Mouse (Mus musculus): ENCODE data around the gene Mlycd. TPM values are rescaled to one million over a fixed set of nuclear protein-coding genes. Genes with fewer than 3 reads are reported as not detected.

The Mlycd gene
- polyA plus RNA-seq, 1 experiment from 2014 or later = 16.2 TPM

DNA sequence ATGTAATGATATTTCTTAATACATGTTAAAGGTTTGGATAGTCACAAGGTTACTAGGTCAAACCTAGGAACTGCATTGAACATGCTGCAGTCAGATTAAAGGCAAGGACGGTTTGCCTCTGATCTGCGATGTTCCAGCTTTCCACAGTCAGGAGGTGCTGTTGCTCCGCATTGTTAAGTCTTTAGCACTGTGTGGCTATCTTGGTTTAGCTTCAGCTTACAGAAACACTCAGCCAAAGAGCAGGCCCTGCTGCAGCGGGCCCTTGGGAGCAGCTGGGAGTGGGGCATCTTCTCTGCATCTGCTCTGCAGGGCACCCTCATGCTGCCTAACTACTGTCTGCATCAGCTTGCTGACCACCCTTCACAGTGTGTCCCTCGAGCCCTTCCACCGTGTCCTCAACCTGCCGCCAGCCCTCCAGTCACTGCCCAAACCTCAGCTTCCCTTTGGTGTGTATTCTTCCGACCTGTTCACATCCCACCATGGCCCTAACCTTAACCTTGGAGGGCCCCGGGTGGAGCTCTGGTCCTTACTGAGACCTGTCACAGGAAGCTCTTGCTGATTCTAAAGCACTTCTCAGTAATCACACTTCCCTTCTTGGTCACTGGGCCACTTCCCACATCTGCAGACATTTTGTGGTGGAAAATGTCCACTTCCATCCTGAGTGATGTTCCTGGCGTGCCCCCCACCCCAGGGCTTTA, 17.5 kb downstream of the Mlycd start:
- no peak overlapping the region for H3K27ac ChIP-seq
- no peak overlapping the region for H3K4me2 ChIP-seq
- no peak overlapping the region for H3K4me3 ChIP-seq
- H3K27me3 ChIP-seq (replicated peaks) = no peaks in the 10 kb centered on the region; the same call in 1 of the 2 replicates
- 0 out of 2 replicates have a peak, but pooled peaks have one; percentile 27 for ATAC-seq (replicated peaks)
- no peak overlapping the region for H3K9ac ChIP-seq
- 0 out of 2 replicates have a peak, but pooled peaks cover 4% of the 10 kb centered on the region for H3K4me1 ChIP-seq
- no peaks in the 10 kb centered on the region for H3K9me3 ChIP-seq
- WGBS = 59% methylated on average over 10 of the region's 10 CpGs
- H3K36me3 ChIP-seq (replicated peaks) = peaks cover 29% of the 10 kb centered on the region

GRCm38 (mm10) chr8:119412735-119413498, 18.2 kb downstream of the Mlycd start:
- Histone ChIP-seq H3K27ac (no peak overlapping the region), H3K9me3 (no peaks in the 10 kb centered on the region), H3K9ac (peak overlapping the region; percentile 42; the same call in 1 of the 2 replicates), H3K27me3 (replicated peaks) (no peaks in the 10 kb centered on the region; the same call in 1 of the 2 replicates), H3K4me2 (peak overlapping the region; percentile 46), H3K4me1 (0 out of 2 replicates have a peak, but pooled peaks cover 4% of the 10 kb centered on the region), H3K36me3 (replicated peaks) (peaks cover 28% of the 10 kb centered on the region), H3K4me3 (peak overlapping the region; percentile 13; the same call in 1 of the 2 replicates)
- 13% methylated on average over 18 of the region's 18 CpGs for WGBS
- ATAC-seq (replicated peaks) = peak; percentile 86

GRCm38 (mm10) chr8:119413605-119414004, 18.9 kb downstream of the Mlycd start:
- H3K4me1 ChIP-seq = 0 out of 2 replicates have a peak, but pooled peaks cover 4% of the 10 kb centered on the region
- no peak overlapping the region for H3K4me2 ChIP-seq
- no peaks in the 10 kb centered on the region; the same call in 1 of the 2 replicates for H3K27me3 ChIP-seq (replicated peaks)
- 86% methylated on average over 10 of the region's 10 CpGs for WGBS
- H3K36me3 ChIP-seq (replicated peaks) = peaks cover 22% of the 10 kb centered on the region
- no peak overlapping the region for H3K9ac ChIP-seq
- ATAC-seq (replicated peaks) = no peak
- H3K9me3 ChIP-seq = no peaks in the 10 kb centered on the region
- no peak overlapping the region for H3K27ac ChIP-seq
- no peak overlapping the region for H3K4me3 ChIP-seq

DNA sequence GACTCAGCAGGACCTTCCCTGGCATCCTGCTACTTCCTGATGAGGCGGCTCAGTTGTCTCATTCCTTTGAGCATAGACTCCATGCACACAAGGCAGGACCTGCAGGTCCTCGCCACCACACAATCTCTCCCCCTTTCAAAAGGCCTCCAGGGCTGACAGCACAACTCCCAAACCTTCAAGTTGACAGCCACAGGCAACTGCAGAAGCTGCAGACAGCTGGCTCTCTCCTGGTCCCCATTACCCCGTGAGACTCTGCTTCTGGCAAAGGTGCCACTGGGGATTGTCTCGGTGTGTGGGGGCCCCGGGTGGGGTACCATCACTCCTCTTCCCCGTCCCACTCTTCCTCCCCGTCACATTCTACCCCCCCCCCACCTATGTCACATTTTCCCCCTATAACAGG, 25.6 kb downstream of the Mlycd start:
- H3K4me3 ChIP-seq = no peak overlapping the region
- WGBS = 64% methylated on average over 7 of the region's 7 CpGs
- H3K36me3 ChIP-seq (replicated peaks) = no peaks in the 10 kb centered on the region
- no peaks in the 10 kb centered on the region for H3K9me3 ChIP-seq
- H3K27ac ChIP-seq = no peak overlapping the region
- ATAC-seq (replicated peaks) = no peak
- H3K27me3 ChIP-seq (replicated peaks) = no peaks in the 10 kb centered on the region
- no peak overlapping the region for H3K4me2 ChIP-seq
- no peak overlapping the region for H3K9ac ChIP-seq
- H3K4me1 ChIP-seq = peaks cover 4% of the 10 kb centered on the region; the same call in 1 of the 2 replicates

- H3K9ac ChIP-seq = no peak overlapping the region
- no peak overlapping the region for H3K4me2 ChIP-seq
- no peaks in the 10 kb centered on the region for H3K9me3 ChIP-seq
- WGBS = 59% methylated on average over 9 of the region's 9 CpGs
- ATAC-seq (replicated peaks) = no peak
- H3K36me3 ChIP-seq (replicated peaks) = no peaks in the 10 kb centered on the region
- H3K27me3 ChIP-seq (replicated peaks) = no peaks in the 10 kb centered on the region
- peaks cover 4% of the 10 kb centered on the region; the same call in 1 of the 2 replicates for H3K4me1 ChIP-seq
- H3K4me3 ChIP-seq = no peak overlapping the region
- H3K27ac ChIP-seq = no peak overlapping the region
These were observed 27.0 kb downstream of the Mlycd start for GRCm38 (mm10) chr8:119421603-119422122.

DNA sequence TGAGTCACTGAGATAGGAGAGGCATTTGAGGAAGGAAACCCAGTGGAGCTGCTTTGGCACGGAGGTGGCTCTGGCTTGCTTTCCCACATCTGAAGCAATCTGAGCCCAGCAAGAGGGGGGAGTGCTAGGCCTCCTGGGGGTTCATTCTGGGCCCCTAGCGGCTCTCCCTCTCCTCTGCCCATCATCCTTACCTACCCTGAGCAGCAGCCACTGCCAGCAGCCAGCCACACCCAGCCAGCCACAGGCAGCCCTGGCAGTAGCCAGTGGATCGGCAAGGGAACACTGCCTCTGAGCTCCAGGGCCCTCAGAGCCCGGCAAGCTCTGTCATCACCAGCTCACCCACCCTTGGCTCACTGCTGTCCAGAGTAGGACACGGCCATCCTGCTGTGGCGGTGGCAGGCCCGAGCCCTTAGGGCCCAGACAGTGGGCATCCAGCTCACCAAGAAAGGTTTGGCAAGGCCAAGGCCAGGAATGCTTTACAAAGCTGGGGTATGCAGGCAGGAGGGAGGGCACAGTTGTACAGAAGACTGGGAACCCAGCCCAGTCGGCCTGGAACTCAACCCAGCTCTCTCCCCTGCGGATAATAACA, 27.5 kb downstream of the Mlycd start:
- Histone ChIP-seq H3K4me1 (peaks cover 4% of the 10 kb centered on the region; the same call in 1 of the 2 replicates), H3K9ac (no peak overlapping the region), H3K36me3 (replicated peaks) (no peaks in the 10 kb centered on the region), H3K27ac (no peak overlapping the region), H3K9me3 (no peaks in the 10 kb centered on the region), H3K4me3 (no peak overlapping the region), H3K27me3 (replicated peaks) (no peaks in the 10 kb centered on the region), H3K4me2 (no peak overlapping the region)
- no peak for ATAC-seq (replicated peaks)
- WGBS = 66% methylated on average over 9 of the region's 9 CpGs

GRCm38 (mm10) chr8:119423631-119424141, 29.0 kb downstream of the Mlycd start:
- H3K4me2 ChIP-seq = no peak overlapping the region
- H3K4me3 ChIP-seq = no peak overlapping the region
- H3K9me3 ChIP-seq = no peaks in the 10 kb centered on the region
- H3K9ac ChIP-seq = no peak overlapping the region
- ATAC-seq (replicated peaks) = no peak
- no peaks in the 10 kb centered on the region for H3K36me3 ChIP-seq (replicated peaks)
- WGBS = 79% methylated on average over 9 of the region's 9 CpGs
- peaks cover 4% of the 10 kb centered on the region; the same call in 1 of the 2 replicates for H3K4me1 ChIP-seq
- H3K27ac ChIP-seq = no peak overlapping the region
- H3K27me3 ChIP-seq (replicated peaks) = no peaks in the 10 kb centered on the region

- H3K27me3 ChIP-seq (replicated peaks) = no peaks in the 10 kb centered on the region
- no peak overlapping the region for H3K27ac ChIP-seq
- H3K36me3 ChIP-seq (replicated peaks) = no peaks in the 10 kb centered on the region
- WGBS = 92% methylated on average over 10 of the region's 10 CpGs
- H3K4me2 ChIP-seq = no peak overlapping the region
- no peak overlapping the region for H3K9ac ChIP-seq
- no peak overlapping the region for H3K4me3 ChIP-seq
- no peaks in the 10 kb centered on the region for H3K9me3 ChIP-seq
- ATAC-seq (replicated peaks) = no peak
- H3K4me1 ChIP-seq = peaks cover 4% of the 10 kb centered on the region; the same call in 1 of the 2 replicates
These were observed 29.6 kb downstream of the Mlycd start for GRCm38 (mm10) chr8:119424199-119424733.

GRCm38 (mm10) chr8:119424740-119425139, 30.1 kb downstream of the Mlycd start:
- Histone ChIP-seq H3K36me3 (replicated peaks) (no peaks in the 10 kb centered on the region), H3K4me3 (no peak overlapping the region), H3K9ac (no peak overlapping the region), H3K4me1 (peaks cover 4% of the 10 kb centered on the region; the same call in 1 of the 2 replicates), H3K9me3 (no peaks in the 10 kb centered on the region), H3K27ac (no peak overlapping the region), H3K4me2 (no peak overlapping the region), H3K27me3 (replicated peaks) (no peaks in the 10 kb centered on the region)
- WGBS = 81% methylated on average over 10 of the region's 10 CpGs
- ATAC-seq (replicated peaks) = no peak

DNA sequence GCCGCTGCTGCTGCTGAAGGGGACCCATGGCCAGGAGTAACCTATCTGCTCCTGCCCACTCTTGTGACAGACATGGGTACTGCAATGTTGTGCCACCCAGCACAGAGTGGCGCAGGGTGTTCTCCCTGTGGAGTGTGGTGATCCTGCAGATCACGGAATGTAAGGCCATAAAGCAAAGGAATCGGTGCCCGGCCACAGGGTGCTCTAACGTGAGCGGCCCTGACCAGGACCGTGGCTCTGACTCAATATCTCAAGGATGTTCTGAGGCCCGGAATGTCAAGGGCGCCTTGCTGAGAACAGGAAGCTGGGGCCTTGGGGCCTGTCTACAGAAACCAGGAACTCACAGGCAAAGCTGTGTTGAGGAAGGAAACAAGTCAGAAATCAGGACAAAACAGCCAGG, 30.9 kb downstream of the Mlycd start:
- no peak for ATAC-seq (replicated peaks)
- Histone ChIP-seq H3K4me3 (no peak overlapping the region), H3K36me3 (replicated peaks) (no peaks in the 10 kb centered on the region), H3K27me3 (replicated peaks) (no peaks in the 10 kb centered on the region), H3K27ac (no peak overlapping the region), H3K9ac (no peak overlapping the region), H3K4me1 (peaks cover 4% of the 10 kb centered on the region; the same call in 1 of the 2 replicates), H3K9me3 (no peaks in the 10 kb centered on the region), H3K4me2 (no peak overlapping the region)
- WGBS = 85% methylated on average over 10 of the region's 10 CpGs

DNA sequence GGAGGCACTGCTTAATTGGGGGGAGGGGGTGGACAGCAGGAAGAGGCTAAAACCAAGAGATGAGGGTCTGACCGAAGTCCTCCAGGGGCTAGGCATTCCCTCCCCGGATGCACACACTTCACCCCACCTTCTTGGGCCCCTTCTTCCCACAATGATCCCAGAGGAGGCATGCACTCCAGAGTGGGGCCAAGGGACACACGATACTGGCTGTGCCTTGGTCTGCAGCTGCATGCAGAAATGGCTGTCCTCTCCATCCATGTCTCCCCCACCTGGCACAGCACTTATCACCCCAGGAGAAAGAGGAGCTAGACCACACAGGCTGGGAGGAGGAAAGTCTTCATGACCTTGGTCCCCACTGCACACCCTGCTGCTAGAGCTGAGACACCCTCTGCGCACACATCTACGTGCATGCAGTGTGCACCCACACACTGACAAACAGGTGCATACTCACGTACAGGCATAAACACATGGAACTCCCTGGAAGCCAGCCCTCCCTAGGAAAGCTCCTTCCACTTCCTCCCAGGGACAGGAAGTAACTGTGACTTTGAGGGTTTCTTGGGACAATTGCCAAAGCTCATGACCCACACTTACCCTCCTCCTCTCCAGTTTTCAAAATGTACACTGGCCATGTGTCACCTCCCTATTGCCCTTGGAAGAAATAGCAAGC, 31.5 kb downstream of the Mlycd start:
- Histone ChIP-seq H3K27me3 (replicated peaks) (no peaks in the 10 kb centered on the region), H3K36me3 (replicated peaks) (no peaks in the 10 kb centered on the region), H3K4me2 (no peak overlapping the region), H3K9ac (no peak overlapping the region), H3K27ac (no peak overlapping the region), H3K4me1 (peaks cover 4% of the 10 kb centered on the region; the same call in 1 of the 2 replicates), H3K4me3 (no peak overlapping the region), H3K9me3 (no peaks in the 10 kb centered on the region)
- ATAC-seq (replicated peaks) = no peak
- WGBS = 86% methylated on average over 6 of the region's 6 CpGs
